ENCODE assay signal across 8 mouse cellular contexts in the genomic region with DNA sequence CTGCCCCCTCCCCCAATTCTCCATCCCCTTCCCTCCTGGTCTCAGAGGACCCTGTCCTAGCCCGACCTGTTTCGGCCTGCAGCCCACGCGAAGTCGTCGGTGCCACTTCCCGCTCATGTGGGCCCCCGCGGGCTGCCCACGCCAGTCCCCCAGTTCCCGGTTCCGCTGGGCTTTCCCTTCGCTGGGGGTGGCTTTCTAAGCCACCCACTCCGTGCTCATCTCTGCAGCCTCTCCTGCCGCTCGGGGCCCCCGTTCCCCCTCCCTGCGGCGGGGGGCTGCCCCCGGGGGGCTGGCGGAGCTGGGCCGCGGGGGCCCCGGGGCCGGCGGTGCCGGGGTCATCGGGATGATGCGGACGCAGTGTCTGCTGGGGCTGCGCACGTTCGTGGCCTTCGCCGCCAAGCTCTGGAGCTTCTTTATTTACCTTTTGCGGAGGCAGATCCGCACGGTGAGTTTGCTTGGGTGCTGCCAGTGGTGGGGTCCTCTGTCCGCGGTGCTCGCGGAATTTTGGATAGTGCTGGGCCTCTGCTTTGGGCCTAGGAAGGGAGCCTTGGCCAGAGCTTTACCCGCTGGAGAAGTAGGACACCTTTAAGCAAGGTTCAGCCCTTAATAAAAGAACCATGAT. TPM values are rescaled to one million over a fixed set of nuclear protein-coding genes. Genes with fewer than 3 reads are reported as not detected.
A peak's percentile ranks its signal among the peaks of the same experiment; 100 is the strongest.
DNase-seq lines count a peak whose midpoint lies in the region; ATAC-seq and TF ChIP-seq lines count a peak whose summit lies in the region.

Ctdnep1 (plus strand) TSS at position 16 of the 622 bp plus-strand sequence.

- ATAC-seq in granulocyte monocyte progenitor cell, adult 5-6 weeks (replicated peaks; ENCODE audit: poor library complexity, severe bottlenecking) = no peak
- ATAC-seq in intestine, postnatal 0 days = peak; percentile 3; the same call in 1 of the 2 replicates

- H3K79me3 ChIP-seq in C2C12 (ENCODE audit: low read depth) = peaks cover 66% of the 10 kb centered on the region

- H3K4me1 ChIP-seq in intestine, postnatal 0 days (replicated peaks; ENCODE audit: control insufficient read depth, insufficient read depth, low read length) = no peaks in the 10 kb centered on the region

- H3K9me3 ChIP-seq in intestine, postnatal 0 days (ENCODE audit: control insufficient read depth) = no peaks in the 10 kb centered on the region

- peak within 1 kb of the TSS; percentile 94 for H3K4me3 ChIP-seq in C2C12 (ENCODE audit: insufficient read depth, poor library complexity, severe bottlenecking)
- peak within 1 kb of the TSS; percentile 93 for H3K4me3 ChIP-seq in intestine, postnatal 0 days (ENCODE audit: low read depth, low read length)

- no peaks in the 10 kb centered on the region for H3K27me3 ChIP-seq in C2C12 (ENCODE audit: control insufficient read depth, insufficient read depth, insufficient read length)
- no peaks in the 10 kb centered on the region for H3K27me3 ChIP-seq in intestine, postnatal 0 days (replicated peaks; ENCODE audit: control insufficient read depth, insufficient read depth, low read length)

- peaks cover 55% of the 10 kb centered on the region for H3K36me3 ChIP-seq in C2C12 (ENCODE audit: control insufficient read depth, insufficient read depth)
- H3K36me3 ChIP-seq in intestine, postnatal 0 days (ENCODE audit: control insufficient read depth, insufficient read depth) = peaks cover 29% of the 10 kb centered on the region

- H3K27ac ChIP-seq in intestine, postnatal 0 days (ENCODE audit: low read depth, low read length) = peak within 1 kb of the TSS; percentile 99

- TF ChIP-seq CTCF in C2C12 (IDR thresholded peaks at IDR 0.05; ENCODE audit: control insufficient read depth, insufficient read depth, insufficient read length) = no peak
- TF ChIP-seq CTCF in intestine, postnatal 0 days (IDR thresholded peaks at IDR 0.05; ENCODE audit: low read depth) = no peak

- peak within 1 kb of the TSS; percentile 95 for H3K9ac ChIP-seq in intestine, postnatal 0 days (ENCODE audit: low read depth, low read length)

- peak within 1 kb of the TSS; percentile 92 for H3K4me2 ChIP-seq in intestine, postnatal 0 days (replicated peaks; ENCODE audit: low read depth)

- 1% methylated on average over 33 of the region's 43 CpGs for WGBS in intestine, postnatal 0 days

- peak; percentile 41 for DNase-seq in embryo, embryonic 11 days
- no peak for DNase-seq in embryo, embryonic 9.5 days (ENCODE audit: extremely low spot score)
- DNase-seq in cerebellum, adult 9-11 months = peak; percentile 76
- DNase-seq in lung, postnatal 10 days = peak; percentile 29
- no peak for DNase-seq in c-Kit-positive CD71-positive TER-119-positive erythroid progenitor cells, embryonic 14.5 days (ENCODE audit: low spot score)

- H3K79me2 ChIP-seq in C2C12 (ENCODE audit: control insufficient read depth, insufficient read depth) = peaks cover 80% of the 10 kb centered on the region

- H3ac ChIP-seq in C2C12 (ENCODE audit: control insufficient read depth, insufficient read length, low read depth) = peak within 1 kb of the TSS; percentile 97

TF ChIP-seq in C2C12, 6 proteins besides CTCF, POLR2A, EP300 and RAD21:
- TF ChIP-seq MYOD1 (IDR thresholded peaks at IDR 0.05; ENCODE audit: control insufficient read depth, insufficient read length, low read depth) = no peak
TF ChIP-seq in C2C12: peak in this region for 0.

RNA-seq across cellular contexts. Expression of gene Ctdnep1, which starts in this region (rescaled TPM):
- 141 TPM for polyA plus RNA-seq in C2C12 (2012; fragmentation: generic; extraction: Trizol)
- total RNA-seq in granulocyte monocyte progenitor cell, adult 5-6 weeks (2014; fragmentation: Nextera tagmentation) = 191 and 254 TPM in 2 replicates
- 19.3 and 23.8 TPM in 2 replicates for total RNA-seq in granulocyte monocyte progenitor cell, adult 5-6 weeks (2017)
- 23.2 and 24.1 TPM in 2 replicates for polyA plus RNA-seq in intestine, postnatal 0 days (2015; fragmentation: Nextera tagmentation; extraction: Ambion mirVana)

Comparison
In these comparisons a context has a peak if more than half of its experiments do, and no peak if none do; other contexts are left out.
1. DNase-seq: peak in embryo, embryonic 11 days (single experiment), cerebellum, adult 9-11 months (single experiment) and lung, postnatal 10 days (single experiment); none in embryo, embryonic 9.5 days (single experiment) and c-Kit-positive CD71-positive TER-119-positive erythroid progenitor cells, embryonic 14.5 days (single experiment).